Mouse (Mus musculus): ENCODE measurements around the gene Asphd2. TPM values are rescaled to one million over a fixed set of nuclear protein-coding genes. Genes with fewer than 3 reads are reported as not detected.

Asphd2 gene
- 0.21 TPM in 1 of 2 replicates, not detected in the other for polyA plus RNA-seq (2015; fragmentation: Nextera tagmentation; extraction: Ambion mirVana)

- Histone ChIP-seq H3K4me2 (ENCODE audit: low read depth, low read length) (peak within 1 kb of the TSS; percentile 66), H3K36me3 (replicated peaks; ENCODE audit: insufficient read depth, low read length) (no peaks in the 10 kb centered on the region), H3K9me3 (ENCODE audit: low read length) (no peaks in the 10 kb centered on the region), H3K27me3 (ENCODE audit: insufficient read depth, low read length) (peaks cover 58% of the 10 kb centered on the region), H3K4me3 (ENCODE audit: low read depth, low read length) (peak within 1 kb of the TSS; percentile 39), H3K27ac (ENCODE audit: low read depth) (no peak within 1 kb of the TSS), H3K4me1 (ENCODE audit: insufficient read depth) (no peaks in the 10 kb centered on the region; the same call in 1 of the 2 replicates), H3K9ac (replicated peaks) (no peak within 1 kb of the TSS; the same call in 1 of the 2 replicates)
- DNase-seq = no peak
- TF ChIP-seq EP300 (IDR thresholded peaks at IDR 0.05; ENCODE audit: low read depth) (no peak), CTCF (IDR thresholded peaks at IDR 0.05; ENCODE audit: low read depth) (no peak)
- ATAC-seq = no peak
- WGBS (ENCODE audit: insufficient replicate concordance) = 5% methylated on average over 39 of the region's 67 CpGs
These were observed at the start of gene Asphd2 for GRCm38 (mm10) chr5:112394779-112395443. TSS of gene Asphd2 (minus strand) at chr5:112394866.

- DNase-seq = no peak
- Histone ChIP-seq H3K9ac (replicated peaks) (no peak overlapping the region), H3K27me3 (ENCODE audit: insufficient read depth, low read length) (no peaks in the 10 kb centered on the region), H3K9me3 (ENCODE audit: low read length) (no peaks in the 10 kb centered on the region), H3K36me3 (replicated peaks; ENCODE audit: insufficient read depth, low read length) (no peaks in the 10 kb centered on the region), H3K27ac (ENCODE audit: low read depth) (no peak overlapping the region), H3K4me1 (ENCODE audit: insufficient read depth) (no peaks in the 10 kb centered on the region), H3K4me2 (ENCODE audit: low read depth, low read length) (no peak overlapping the region), H3K4me3 (ENCODE audit: low read depth, low read length) (no peak overlapping the region)
- no peak for ATAC-seq
- TF ChIP-seq EP300 (IDR thresholded peaks at IDR 0.05; ENCODE audit: low read depth) = no peak
- TF ChIP-seq CTCF (IDR thresholded peaks at IDR 0.05; ENCODE audit: low read depth) = no peak
- 54% methylated on average over 10 of the region's 10 CpGs for WGBS (ENCODE audit: insufficient replicate concordance)
These were observed 43.9 kb upstream of the Asphd2 start for GRCm38 (mm10) chr5:112438535-112438934.

GRCm38 (mm10) chr5:112433004-112433403 lies 38.3 kb upstream of the Asphd2 start:
- no peak for ATAC-seq
- no peak overlapping the region for H3K9ac ChIP-seq (replicated peaks)
- H3K27ac ChIP-seq (ENCODE audit: low read depth) = no peak overlapping the region
- peaks cover 14% of the 10 kb centered on the region; the same call in 1 of the 2 replicates for H3K27me3 ChIP-seq (ENCODE audit: insufficient read depth, low read length)
- TF ChIP-seq EP300 (IDR thresholded peaks at IDR 0.05; ENCODE audit: low read depth) = no peak
- TF ChIP-seq CTCF (IDR thresholded peaks at IDR 0.05; ENCODE audit: low read depth) = peak; percentile 90
- H3K9me3 ChIP-seq (ENCODE audit: low read length) = no peaks in the 10 kb centered on the region
- no peaks in the 10 kb centered on the region for H3K36me3 ChIP-seq (replicated peaks; ENCODE audit: insufficient read depth, low read length)
- H3K4me2 ChIP-seq (ENCODE audit: low read depth, low read length) = no peak overlapping the region
- 0% methylated on average over 8 of the region's 8 CpGs for WGBS (ENCODE audit: insufficient replicate concordance)
- H3K4me3 ChIP-seq (ENCODE audit: low read depth, low read length) = no peak overlapping the region
- no peaks in the 10 kb centered on the region for H3K4me1 ChIP-seq (ENCODE audit: insufficient read depth)
- DNase-seq = peak; percentile 80

- no peak for TF ChIP-seq CTCF (IDR thresholded peaks at IDR 0.05; ENCODE audit: low read depth)
- no peak for TF ChIP-seq EP300 (IDR thresholded peaks at IDR 0.05; ENCODE audit: low read depth)
- no peak overlapping the region for H3K27ac ChIP-seq (ENCODE audit: low read depth)
- peaks cover 17% of the 10 kb centered on the region; the same call in 1 of the 2 replicates for H3K27me3 ChIP-seq (ENCODE audit: insufficient read depth, low read length)
- no peak for ATAC-seq
- no peak overlapping the region for H3K9ac ChIP-seq (replicated peaks)
- no peaks in the 10 kb centered on the region for H3K4me1 ChIP-seq (ENCODE audit: insufficient read depth)
- H3K4me2 ChIP-seq (ENCODE audit: low read depth, low read length) = no peak overlapping the region
- DNase-seq = no peak
- 70% methylated on average over 5 of the region's 5 CpGs for WGBS (ENCODE audit: insufficient replicate concordance)
- no peak overlapping the region for H3K4me3 ChIP-seq (ENCODE audit: low read depth, low read length)
- no peaks in the 10 kb centered on the region for H3K9me3 ChIP-seq (ENCODE audit: low read length)
- no peaks in the 10 kb centered on the region for H3K36me3 ChIP-seq (replicated peaks; ENCODE audit: insufficient read depth, low read length)
These were observed 37.4 kb upstream of the Asphd2 start for GRCm38 (mm10) chr5:112432033-112432432.

- Histone ChIP-seq H3K4me1 (ENCODE audit: insufficient read depth) (no peaks in the 10 kb centered on the region), H3K36me3 (replicated peaks; ENCODE audit: insufficient read depth, low read length) (no peaks in the 10 kb centered on the region), H3K27ac (ENCODE audit: low read depth) (no peak overlapping the region), H3K4me3 (ENCODE audit: low read depth, low read length) (no peak overlapping the region), H3K27me3 (ENCODE audit: insufficient read depth, low read length) (peaks cover 17% of the 10 kb centered on the region; the same call in 1 of the 2 replicates), H3K4me2 (ENCODE audit: low read depth, low read length) (no peak overlapping the region), H3K9me3 (ENCODE audit: low read length) (no peaks in the 10 kb centered on the region), H3K9ac (replicated peaks) (no peak overlapping the region)
- no peak for ATAC-seq
- no peak for DNase-seq
- 20% methylated on average over 14 of the region's 14 CpGs for WGBS (ENCODE audit: insufficient replicate concordance)
- TF ChIP-seq CTCF (IDR thresholded peaks at IDR 0.05; ENCODE audit: low read depth) (no peak), EP300 (IDR thresholded peaks at IDR 0.05; ENCODE audit: low read depth) (no peak)
These were observed 36.6 kb upstream of the Asphd2 start for GRCm38 (mm10) chr5:112431120-112431775.

- no peaks in the 10 kb centered on the region for H3K36me3 ChIP-seq (replicated peaks; ENCODE audit: insufficient read depth, low read length)
- H3K9me3 ChIP-seq (ENCODE audit: low read length) = no peaks in the 10 kb centered on the region
- ATAC-seq (no peak), DNase-seq (peak; percentile 60)
- no peak overlapping the region for H3K4me2 ChIP-seq (ENCODE audit: low read depth, low read length)
- peaks cover 17% of the 10 kb centered on the region; the same call in 1 of the 2 replicates for H3K27me3 ChIP-seq (ENCODE audit: insufficient read depth, low read length)
- no peak overlapping the region for H3K27ac ChIP-seq (ENCODE audit: low read depth)
- H3K9ac ChIP-seq (replicated peaks) = no peak overlapping the region
- no peak overlapping the region for H3K4me3 ChIP-seq (ENCODE audit: low read depth, low read length)
- peak; percentile 77 for TF ChIP-seq CTCF (IDR thresholded peaks at IDR 0.05; ENCODE audit: low read depth)
- TF ChIP-seq EP300 (IDR thresholded peaks at IDR 0.05; ENCODE audit: low read depth) = no peak
- 14% methylated on average over 19 of the region's 19 CpGs for WGBS (ENCODE audit: insufficient replicate concordance)
- no peaks in the 10 kb centered on the region for H3K4me1 ChIP-seq (ENCODE audit: insufficient read depth)
These were observed 34.3 kb upstream of the Asphd2 start for GRCm38 (mm10) chr5:112428944-112429343.
